In the genomic region with DNA sequence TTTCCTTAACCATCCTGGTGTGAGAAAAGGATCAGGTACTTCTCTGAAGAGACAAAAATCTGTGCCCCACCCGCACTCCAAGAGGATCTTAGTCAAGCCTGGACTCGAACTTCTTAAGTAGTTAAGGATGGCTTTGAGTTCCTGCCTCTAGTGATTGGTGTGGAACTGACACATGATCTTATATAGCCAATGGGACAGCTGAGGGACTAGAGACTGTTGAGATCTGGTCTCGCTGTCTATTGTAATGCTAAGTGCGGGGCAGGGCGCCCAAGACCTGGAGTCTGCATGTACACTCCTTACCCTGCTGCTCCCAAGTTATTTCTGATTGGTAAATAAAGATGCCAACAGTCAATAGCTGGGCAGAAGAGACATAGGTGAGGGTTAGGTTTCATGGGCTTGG, we compare ENCODE assay signal across 13 mouse cellular contexts.
"Had no signal": no experiment of that assay in that cellular context is flagged by ENCODE, and none has a peak within 500 bp of the region (broad histone marks: within the 10 kb centered on the region; RNA-seq: fewer than 3 reads in every experiment).

No protein-coding gene starts in this region.

- DNase-seq: gastrocnemius, adult 2 months; gastrocnemius, postnatal 10 days; gastrocnemius, postnatal 25 days; heart, adult 2 months; heart, postnatal 14 days; heart, postnatal 4 days; kidney, adult 18-20 months; kidney, adult 8-10 months; kidney, postnatal 10 days; kidney, postnatal 4 days; liver; liver, embryonic 13.5 days; liver, postnatal 0 days had no signal
